Comparison of ENCODE assay signal across 14 mouse cellular contexts in the genomic region with DNA sequence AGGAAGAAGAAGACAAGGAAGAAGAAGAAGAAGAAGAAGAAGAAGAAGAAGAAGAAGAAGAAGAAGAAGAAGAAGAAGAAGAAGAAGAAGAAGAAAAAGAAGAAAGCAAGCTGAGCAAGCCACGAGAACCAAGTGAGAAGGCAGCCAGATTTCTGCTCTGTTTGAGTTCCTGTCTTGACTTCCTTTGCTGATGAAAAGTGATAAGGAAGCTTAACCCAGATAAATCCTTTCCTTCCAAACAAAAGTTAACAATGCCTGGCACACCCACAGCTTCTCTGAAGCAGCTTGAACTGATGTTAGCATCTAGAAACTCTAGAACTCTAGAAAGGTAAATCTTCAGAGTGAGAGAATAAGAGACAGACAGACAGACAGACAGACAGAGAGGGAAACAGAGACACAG. TPM values are rescaled to one million over a fixed set of nuclear protein-coding genes. Genes with fewer than 3 reads are reported as not detected.
"Had no signal": no experiment of that assay in that cellular context is flagged by ENCODE, and none has a peak within 500 bp of the region (broad histone marks: within the 10 kb centered on the region; RNA-seq: fewer than 3 reads in every experiment).

No protein-coding gene starts in this region.

- H3K9ac ChIP-seq: limb, embryonic 12.5 days; liver, embryonic 13.5 days; liver, postnatal 0 days; midbrain, embryonic 13.5 days; neural tube, embryonic 15.5 days had no signal

- H3K4me1 ChIP-seq: midbrain, embryonic 13.5 days had no signal

- H3K27me3 ChIP-seq: liver, embryonic 13.5 days; midbrain, embryonic 13.5 days; neural tube, embryonic 15.5 days had no signal

- H3K36me3 ChIP-seq: limb, embryonic 12.5 days; liver, embryonic 13.5 days; midbrain, embryonic 13.5 days; neural tube, embryonic 15.5 days had no signal

- ATAC-seq: liver, postnatal 0 days; midbrain, embryonic 13.5 days had no signal

- H3K4me2 ChIP-seq: limb, embryonic 12.5 days; liver, embryonic 13.5 days; midbrain, embryonic 13.5 days; neural tube, embryonic 15.5 days had no signal

- H3K9me3 ChIP-seq: liver, embryonic 13.5 days; midbrain, embryonic 13.5 days; neural tube, embryonic 15.5 days had no signal

- H3K27ac ChIP-seq: layer of hippocampus, adult 2 months; limb, embryonic 12.5 days; liver, embryonic 13.5 days; midbrain, embryonic 13.5 days; neural tube, embryonic 15.5 days had no signal

- DNase-seq: kidney, adult 18-20 months; kidney, postnatal 10 days; kidney, postnatal 4 days; liver; liver, embryonic 13.5 days; liver, postnatal 0 days; right cerebral cortex, adult 18-20 months; right cerebral cortex, postnatal 25 days; thymus, postnatal 36 days had no signal

- H3K4me3 ChIP-seq: layer of hippocampus, adult 2 months; limb, embryonic 12.5 days; liver, embryonic 13.5 days; midbrain, embryonic 13.5 days; myocyte; neural tube, embryonic 15.5 days had no signal

RNA-seq across cellular contexts. Expression of a gene that starts 14.4 kb away (rescaled TPM):
- polyA plus RNA-seq: myocyte had no signal
